Comparison of ENCODE assay signal across 8 mouse cellular contexts in genomic region chr4:105450881-105451280, GRCm38 (mm10).
"Had no signal": no experiment of that assay in that cellular context is flagged by ENCODE, and none has a peak within 500 bp of the region (broad histone marks: within the 10 kb centered on the region; RNA-seq: fewer than 3 reads in every experiment).

No protein-coding gene starts in this region.

- DNase-seq: liver, postnatal 0 days; lung, adult 2 months; lung, postnatal 14 days; lung, postnatal 36 days; right cerebral cortex, postnatal 14 days; thymus, adult 2 months; thymus, postnatal 25 days; thymus, postnatal 4 days had no signal
